Mouse (Mus musculus): ENCODE data around the gene Nab2.

- no peak for TF ChIP-seq CTCF (IDR thresholded peaks at IDR 0.05; ENCODE audit: borderline replicate concordance, insufficient read depth, low read depth, low read length)
- no peak for TF ChIP-seq POLR2A (IDR thresholded peaks at IDR 0.05; ENCODE audit: borderline replicate concordance, insufficient read depth, low read length)
Measured at GRCm38 (mm10) chr10:127632668-127633271, 35.6 kb downstream of the Nab2 start.
